Mouse (Mus musculus) lung, postnatal 4 days (tissue): ENCODE results near the gene Pusl1.

Experiments
- DNase-seq, 2 experiments: peaks; one replicate each; pipeline ENCODE4 v3.0.0; 2021

Pusl1 gene

GRCm38 (mm10) chr4:155891551-155892001, at the start of gene Pusl1, which contains the start of gene Acap3:
TSS of gene Pusl1 (minus strand) at chr4:155891781.
TSS of gene Acap3 (plus strand) at chr4:155891822.
- peak; percentile 97 to 98 for DNase-seq

- no peak for DNase-seq
Observed at GRCm38 (mm10) chr4:155932031-155932430, 40.5 kb upstream of the Pusl1 start.

- DNase-seq, result peak; percentile 4 to 14
Observed at GRCm38 (mm10) chr4:155908751-155909150, 17.2 kb upstream of the Pusl1 start.

- peak; percentile 3 to 21 for DNase-seq
Observed at GRCm38 (mm10) chr4:155908281-155908680, 16.7 kb upstream of the Pusl1 start.

GRCm38 (mm10) chr4:155907003-155907402, 15.4 kb upstream of the Pusl1 start:
- peak; percentile 3 to 16 for DNase-seq

- DNase-seq, result peak; percentile 3 to 19
Observed at GRCm38 (mm10) chr4:155906125-155906524, 14.5 kb upstream of the Pusl1 start.

GRCm38 (mm10) chr4:155905634-155906033, 14.1 kb upstream of the Pusl1 start:
- DNase-seq, result peak; percentile 3 to 17

GRCm38 (mm10) chr4:155904318-155905102, 12.9 kb upstream of the Pusl1 start:
- peak; percentile 27 to 30 for DNase-seq

GRCm38 (mm10) chr4:155903246-155903645, 11.7 kb upstream of the Pusl1 start:
- DNase-seq, result peak in 1 of 2 experiments; percentile 23

GRCm38 (mm10) chr4:155901205-155901604, 9.6 kb upstream of the Pusl1 start:
- peak; percentile 67 to 84 for DNase-seq

- peak; percentile 3 to 15 for DNase-seq
Observed at GRCm38 (mm10) chr4:155899355-155899754, 7.8 kb upstream of the Pusl1 start.

- no peak for DNase-seq
Observed at GRCm38 (mm10) chr4:155898318-155898717, 6.7 kb upstream of the Pusl1 start.

GRCm38 (mm10) chr4:155896461-155896860, 4.9 kb upstream of the Pusl1 start:
- peak in 1 of 2 experiments; percentile 16 for DNase-seq

- peak in 1 of 2 experiments; percentile 4 for DNase-seq
Observed at GRCm38 (mm10) chr4:155895826-155896225, 4.2 kb upstream of the Pusl1 start.

GRCm38 (mm10) chr4:155895216-155895615, 3.6 kb upstream of the Pusl1 start:
- peak; percentile 62 to 67 for DNase-seq

- peak; percentile 83 to 91 for DNase-seq
Observed at GRCm38 (mm10) chr4:155894311-155894881, 2.8 kb upstream of the Pusl1 start.

GRCm38 (mm10) chr4:155893212-155893690, 1.7 kb upstream of the Pusl1 start:
- DNase-seq, result no peak

- peak; percentile 53 to 62 for DNase-seq
Observed at GRCm38 (mm10) chr4:155892438-155893211, 1.0 kb upstream of the Pusl1 start.

- peak; percentile 91 to 92 for DNase-seq
Observed at GRCm38 (mm10) chr4:155892017-155892416, 436 bp upstream of the Pusl1 start.

- DNase-seq, result no peak
Observed at GRCm38 (mm10) chr4:155891011-155891471, 540 bp downstream of the Pusl1 start.

GRCm38 (mm10) chr4:155889316-155889715, 2.3 kb downstream of the Pusl1 start:
- DNase-seq, result no peak

- peak in 1 of 2 experiments; percentile 18 for DNase-seq
Observed at GRCm38 (mm10) chr4:155888181-155888580, 3.4 kb downstream of the Pusl1 start.

- peak in 1 of 2 experiments; percentile 21 for DNase-seq
Observed at GRCm38 (mm10) chr4:155887674-155888073, 3.9 kb downstream of the Pusl1 start.
